Mouse (Mus musculus) midbrain, embryonic 12.5 days (tissue): ENCODE results near the gene Nprl2. TPM values are rescaled to one million over a fixed set of nuclear protein-coding genes. Genes with fewer than 3 reads are reported as not detected.

Experiments
- ATAC-seq: fragments of 200-750 bp; cut with Nextera tagmentation; 2 replicates; pipeline ENCODE4 v1.8.0; 2017; ENCODE audit warnings: low read depth, moderate TSS enrichment, moderate library complexity; ENCODE audit not compliant: low FRiP score
- H3K27ac ChIP-seq: fragments of 300-500 bp; sonication (generic); replicated peaks from 2 replicates; pipeline ENCODE4 v1.5.1; 2016; ENCODE audit warnings: mild to moderate bottlenecking
- H3K27me3 ChIP-seq: fragments of 300-500 bp; sonication (generic); 2 replicates; pipeline ENCODE4 v1.6.1; 2016; ENCODE audit warnings: mild to moderate bottlenecking
- H3K36me3 ChIP-seq: fragments of 300-500 bp; sonication (generic); 2 replicates; pipeline ENCODE4 v1.6.1; 2016
- H3K4me1 ChIP-seq: fragments of 300-500 bp; sonication (generic); 2 replicates; pipeline ENCODE4 v1.6.1; 2016
- H3K4me2 ChIP-seq: fragments of 300-500 bp; sonication (generic); replicated peaks from 2 replicates; pipeline ENCODE4 v1.6.1; 2016; ENCODE audit warnings: mild to moderate bottlenecking, moderate library complexity
- H3K4me3 ChIP-seq: fragments of 300-500 bp; sonication (generic); 2 replicates; pipeline ENCODE4 v1.5.1; 2016; ENCODE audit warnings: mild to moderate bottlenecking
- H3K9ac ChIP-seq: fragments of 300-500 bp; sonication (generic); replicated peaks from 2 replicates; pipeline ENCODE4 v1.6.1; 2016; ENCODE audit warnings: mild to moderate bottlenecking, moderate library complexity
- H3K9me3 ChIP-seq: fragments of 300-500 bp; sonication (generic); 2 replicates; pipeline ENCODE4 v1.6.1; 2016; ENCODE audit warnings: mild to moderate bottlenecking
- WGBS: fragments of 180-500 bp; shearing (Covaris S2); methylation state at CpG from one replicate; pipeline ENCODE4 v1.1.7; 2016; 5-methylcytosine and 5-hydroxymethylcytosine counted together
- polyA plus RNA-seq: library from polyadenylated mRNA; unstranded; fragments of >200 nt; fragmentation: Nextera tagmentation; extraction: Ambion mirVana; gene quantifications from 2 replicates; pipeline ENCODE4 v1.2.1, GENCODE M21; 2016

Gene Nprl2
- polyA plus RNA-seq, result 48.1 and 48.4 TPM in 2 replicates

DNA sequence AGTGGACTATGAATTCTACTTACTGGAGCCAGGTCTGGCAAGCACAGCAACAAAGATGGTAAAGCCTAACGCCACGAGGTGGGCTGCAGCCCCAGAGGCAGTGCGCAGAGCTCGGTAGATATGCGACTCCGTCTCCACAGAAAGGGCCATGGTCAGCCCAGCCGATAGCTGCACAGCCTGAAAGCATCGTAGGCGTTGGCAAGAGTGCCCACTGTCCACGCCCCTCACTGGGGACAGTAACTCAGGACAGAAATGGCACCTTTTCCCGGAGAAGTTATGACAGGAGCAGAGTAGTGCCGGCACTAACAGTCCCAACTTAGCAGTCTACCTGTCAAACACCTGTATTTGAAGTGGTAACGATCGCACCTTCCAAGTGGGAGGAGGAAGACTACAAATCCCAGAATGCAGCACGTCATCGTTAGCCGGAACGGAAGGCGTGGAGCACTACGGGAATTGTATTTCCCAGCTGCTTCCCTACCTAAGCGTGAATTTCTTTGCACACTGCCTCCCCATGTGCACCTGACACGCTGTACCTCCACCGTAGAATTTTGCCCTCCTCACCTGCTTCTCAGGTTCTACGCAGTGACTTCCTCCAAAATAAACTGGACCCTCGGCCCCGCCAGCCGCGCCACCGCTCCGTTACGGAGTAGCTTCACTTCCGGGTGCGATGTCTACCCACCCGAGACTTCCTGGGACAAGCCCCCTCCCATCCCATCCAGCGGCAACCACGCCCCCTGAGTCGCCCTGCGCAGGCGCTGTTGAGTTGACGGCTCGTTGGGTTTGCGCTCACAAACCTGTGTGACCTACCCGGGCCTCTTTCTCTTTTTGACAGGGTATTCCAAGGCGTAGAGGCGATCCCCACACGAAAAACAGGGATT lies at the start of gene Nprl2, which contains the start of gene Cyb561d2:
Nprl2 (plus strand) TSS at position 753 of the 878 bp plus-strand sequence.
Cyb561d2 (minus strand) TSS at position 720 of the 878 bp plus-strand sequence.
- H3K36me3 ChIP-seq, result peaks cover 50% of the 10 kb centered on the region
- H3K27me3 ChIP-seq, result no peaks in the 10 kb centered on the region
- peak within 1 kb of the TSS; percentile 66 for H3K4me3 ChIP-seq
- under 1% methylated on average over 46 of the region's 46 CpGs for WGBS
- H3K4me1 ChIP-seq, result peaks cover 36% of the 10 kb centered on the region
- peak within 1 kb of the TSS; percentile 49; the same call in 1 of the 2 replicates for H3K27ac ChIP-seq
- ATAC-seq, result peak; percentile 85
- H3K9me3 ChIP-seq, result no peaks in the 10 kb centered on the region
- peak within 1 kb of the TSS; percentile 73 for H3K9ac ChIP-seq
- H3K4me2 ChIP-seq, result peak within 1 kb of the TSS; percentile 91

DNA sequence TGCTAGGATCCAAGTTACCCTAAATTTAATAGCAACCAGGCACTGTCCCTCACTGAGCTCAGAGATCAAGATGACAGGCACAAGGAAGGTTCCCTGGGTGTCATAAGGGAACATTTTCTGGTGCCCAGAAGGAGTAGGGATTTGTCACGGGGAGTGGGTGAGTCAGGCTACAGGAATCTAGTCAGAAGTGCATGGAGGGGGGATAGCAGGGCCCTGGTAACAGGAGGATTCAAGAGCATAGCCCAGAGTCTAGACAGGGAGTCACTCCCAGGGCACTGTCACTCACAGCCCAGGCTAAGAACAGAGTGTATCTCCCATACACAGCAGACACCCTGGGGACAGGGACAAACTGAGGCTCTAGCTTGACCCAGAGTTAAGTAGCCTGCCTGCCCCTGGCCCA lies 48.5 kb upstream of the Nprl2 start:
- peaks cover 22% of the 10 kb centered on the region for H3K4me1 ChIP-seq
- H3K9me3 ChIP-seq, result no peaks in the 10 kb centered on the region
- H3K27ac ChIP-seq, result no peak overlapping the region
- 59% methylated on average over 1 of the region's 1 CpGs for WGBS
- H3K4me3 ChIP-seq, result no peak overlapping the region
- no peak overlapping the region for H3K9ac ChIP-seq
- ATAC-seq, result no peak
- H3K4me2 ChIP-seq, result no peak overlapping the region
- H3K27me3 ChIP-seq, result peaks cover 9% of the 10 kb centered on the region; the same call in 1 of the 2 replicates
- no peaks in the 10 kb centered on the region for H3K36me3 ChIP-seq

DNA sequence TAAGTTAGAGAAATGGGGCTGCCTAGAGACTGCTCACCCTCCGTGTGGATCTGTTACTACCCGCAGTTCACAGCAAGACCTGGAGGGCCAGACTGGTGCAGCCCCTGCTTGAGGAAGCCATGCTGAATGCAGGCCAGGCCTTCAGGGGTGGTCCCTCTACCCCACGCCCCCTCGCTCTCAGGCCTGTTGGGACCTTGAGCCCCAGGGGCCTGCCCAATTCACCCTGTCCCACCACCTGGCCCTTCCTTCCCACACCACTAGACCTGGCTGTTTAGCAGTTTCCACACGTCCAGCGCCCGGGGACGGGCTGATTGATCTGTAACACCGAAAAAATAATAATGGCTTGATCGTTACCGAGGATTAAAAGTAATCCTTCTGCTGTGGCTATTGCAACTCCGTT lies 47.8 kb upstream of the Nprl2 start:
- Histone ChIP-seq H3K36me3 (no peaks in the 10 kb centered on the region), H3K4me1 (peaks cover 22% of the 10 kb centered on the region), H3K4me2 (no peak overlapping the region), H3K9me3 (no peaks in the 10 kb centered on the region), H3K27me3 (peaks cover 9% of the 10 kb centered on the region; the same call in 1 of the 2 replicates), H3K27ac (no peak overlapping the region), H3K4me3 (no peak overlapping the region), H3K9ac (no peak overlapping the region)
- 33% methylated on average over 12 of the region's 12 CpGs for WGBS
- 0 out of 2 replicates have a peak, but pooled peaks have one; percentile 27 for ATAC-seq

DNA sequence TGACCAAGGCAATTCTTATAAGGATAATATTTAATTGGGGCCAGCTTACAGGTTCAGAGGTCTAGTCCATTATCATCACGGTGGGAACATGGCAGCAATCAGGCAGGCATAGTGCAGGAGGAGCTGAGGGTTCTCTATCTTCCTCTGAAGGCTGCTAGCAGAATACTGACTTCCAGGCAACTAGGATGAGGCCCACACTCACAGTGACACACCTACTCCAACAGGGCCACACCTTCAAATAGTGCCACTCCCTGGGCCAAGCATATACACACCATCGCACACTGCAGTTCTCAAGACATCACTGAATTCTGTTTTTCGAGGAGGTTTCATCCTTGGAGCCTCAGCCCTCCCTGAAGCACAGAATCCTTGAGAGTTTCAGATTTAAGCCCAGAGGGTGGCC lies 45.7 kb upstream of the Nprl2 start:
- Histone ChIP-seq H3K4me1 (peaks cover 18% of the 10 kb centered on the region), H3K27ac (no peak overlapping the region), H3K9me3 (no peaks in the 10 kb centered on the region), H3K36me3 (no peaks in the 10 kb centered on the region), H3K27me3 (peaks cover 8% of the 10 kb centered on the region; the same call in 1 of the 2 replicates), H3K9ac (no peak overlapping the region), H3K4me3 (no peak overlapping the region), H3K4me2 (no peak overlapping the region)
- WGBS, result 86% methylated on average over 3 of the region's 3 CpGs
- ATAC-seq, result no peak

DNA sequence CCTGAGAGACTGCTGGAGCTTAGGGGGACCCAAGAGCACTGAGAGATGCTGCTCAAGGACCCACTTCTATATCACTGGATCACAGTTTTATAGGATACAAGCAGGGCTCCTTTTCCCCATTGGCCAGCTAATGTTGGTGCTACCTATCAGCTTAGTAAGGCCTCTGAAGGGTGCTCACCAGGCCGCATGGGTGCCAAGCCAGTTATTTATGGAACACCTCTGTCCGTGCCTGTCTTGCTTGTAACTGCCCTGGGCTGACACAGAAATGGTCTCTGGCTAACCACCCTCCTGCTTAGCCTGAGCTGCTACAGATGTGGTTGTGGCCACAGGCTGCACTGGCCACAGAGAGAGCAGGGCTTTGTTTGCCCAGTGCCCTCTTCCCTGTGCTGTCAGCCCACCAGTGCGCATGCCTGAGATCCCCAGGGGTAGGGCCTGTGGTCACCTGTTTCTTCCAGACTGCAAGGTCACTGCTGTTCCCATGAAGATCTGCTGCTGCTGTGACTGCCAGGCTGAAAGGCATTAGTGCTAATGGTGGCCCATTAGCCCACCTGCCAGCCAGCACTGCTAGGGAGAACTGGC lies 41.2 kb upstream of the Nprl2 start:
- H3K9ac ChIP-seq, result 0 out of 2 replicates have a peak overlapping the region, but pooled peaks have one; percentile 17
- no peak for ATAC-seq
- H3K27ac ChIP-seq, result no peak overlapping the region
- H3K4me1 ChIP-seq, result peaks cover 11% of the 10 kb centered on the region
- 83% methylated on average over 3 of the region's 3 CpGs for WGBS
- no peaks in the 10 kb centered on the region for H3K9me3 ChIP-seq
- H3K4me3 ChIP-seq, result no peak overlapping the region
- H3K4me2 ChIP-seq, result no peak overlapping the region
- no peaks in the 10 kb centered on the region for H3K36me3 ChIP-seq
- no peaks in the 10 kb centered on the region; the same call in 1 of the 2 replicates for H3K27me3 ChIP-seq

DNA sequence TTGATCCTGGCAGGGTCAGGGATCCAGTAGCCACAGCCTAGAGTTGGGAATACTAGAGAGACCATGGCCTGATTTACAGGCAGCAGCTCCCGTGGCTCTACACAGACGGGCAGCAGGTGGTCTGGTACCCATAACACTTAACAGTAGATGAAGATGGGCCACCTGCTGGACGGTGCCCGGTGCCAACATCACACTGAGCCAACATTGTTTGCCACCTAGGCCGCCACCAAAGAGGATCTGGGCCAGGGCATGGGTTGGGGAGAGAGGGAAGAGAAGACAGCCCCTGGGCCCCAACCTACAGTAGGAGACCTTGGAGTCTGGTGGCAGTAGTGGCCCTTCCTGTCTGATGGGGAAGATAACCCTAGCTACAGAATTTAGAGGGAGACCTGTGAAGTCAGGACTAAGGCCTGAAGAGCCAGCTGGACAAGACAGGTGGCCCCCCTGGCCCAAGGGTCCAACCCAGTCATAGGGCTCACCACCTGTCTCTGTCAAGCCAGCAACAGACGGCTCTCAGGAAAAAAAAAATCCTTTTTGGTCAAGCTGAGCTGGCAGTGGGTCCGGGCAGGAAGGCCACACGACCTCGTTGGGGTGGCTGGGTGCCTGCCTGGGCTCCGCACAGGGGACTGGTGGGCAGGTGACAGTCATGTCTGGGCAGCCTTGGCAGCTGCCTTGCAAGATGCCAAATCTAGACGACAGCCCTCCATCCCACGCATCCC lies 39.7 kb upstream of the Nprl2 start:
- H3K9ac ChIP-seq, result no peak overlapping the region
- no peak overlapping the region for H3K27ac ChIP-seq
- H3K27me3 ChIP-seq, result no peaks in the 10 kb centered on the region
- H3K4me1 ChIP-seq, result peaks cover 19% of the 10 kb centered on the region
- H3K4me3 ChIP-seq, result no peak overlapping the region
- no peaks in the 10 kb centered on the region for H3K36me3 ChIP-seq
- no peak overlapping the region for H3K4me2 ChIP-seq
- WGBS, result 95% methylated on average over 12 of the region's 12 CpGs
- H3K9me3 ChIP-seq, result no peaks in the 10 kb centered on the region
- ATAC-seq, result no peak

DNA sequence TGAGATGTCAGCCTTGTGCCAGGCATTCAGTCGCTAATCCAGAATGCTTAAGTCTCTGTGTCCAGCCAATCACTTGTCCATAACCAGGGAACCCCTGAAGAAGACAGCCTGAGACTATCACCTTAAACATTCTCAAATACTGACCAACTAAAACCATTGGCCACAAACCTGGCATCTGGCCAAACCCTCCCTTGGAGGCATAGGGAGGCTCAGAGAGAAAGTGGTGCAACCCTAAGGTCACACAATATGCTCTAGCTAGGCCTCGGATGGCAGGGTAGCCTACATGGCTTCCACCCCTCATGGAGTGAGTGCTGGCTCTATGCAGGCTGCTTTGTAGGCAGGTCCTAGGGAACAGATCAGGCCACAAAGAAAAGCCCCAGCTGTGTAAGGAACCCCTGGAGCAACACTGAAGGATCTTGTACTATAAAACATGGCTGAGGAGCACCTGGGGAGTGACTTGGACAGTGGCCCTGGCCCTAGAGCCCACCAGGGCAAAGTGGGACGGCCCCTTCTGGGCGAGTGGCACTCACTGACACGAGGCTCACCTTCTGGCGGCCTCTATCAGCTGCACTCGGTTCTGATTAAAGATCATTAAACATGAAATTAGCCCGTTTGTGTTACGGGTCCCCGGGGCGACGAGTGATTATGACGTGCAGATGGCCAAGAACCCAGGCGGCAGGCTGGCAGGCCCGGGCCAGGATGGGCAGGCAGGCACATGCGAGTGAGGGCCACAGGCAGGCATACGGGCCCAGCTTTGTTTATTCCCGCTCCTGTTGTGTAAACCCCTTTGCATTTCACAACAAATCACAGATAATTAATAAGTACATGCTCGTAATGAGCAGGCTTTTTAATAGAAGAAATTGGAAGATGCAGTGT lies 37.1 kb upstream of the Nprl2 start:
- H3K36me3 ChIP-seq, result no peaks in the 10 kb centered on the region
- peak overlapping the region; percentile 58; the same call in 1 of the 2 replicates for H3K27ac ChIP-seq
- H3K9me3 ChIP-seq, result no peaks in the 10 kb centered on the region
- no peaks in the 10 kb centered on the region for H3K27me3 ChIP-seq
- ATAC-seq, result no peak
- H3K4me1 ChIP-seq, result peaks cover 38% of the 10 kb centered on the region
- H3K4me3 ChIP-seq, result no peak overlapping the region
- H3K9ac ChIP-seq, result no peak overlapping the region
- no peak overlapping the region for H3K4me2 ChIP-seq
- WGBS, result 77% methylated on average over 19 of the region's 19 CpGs

DNA sequence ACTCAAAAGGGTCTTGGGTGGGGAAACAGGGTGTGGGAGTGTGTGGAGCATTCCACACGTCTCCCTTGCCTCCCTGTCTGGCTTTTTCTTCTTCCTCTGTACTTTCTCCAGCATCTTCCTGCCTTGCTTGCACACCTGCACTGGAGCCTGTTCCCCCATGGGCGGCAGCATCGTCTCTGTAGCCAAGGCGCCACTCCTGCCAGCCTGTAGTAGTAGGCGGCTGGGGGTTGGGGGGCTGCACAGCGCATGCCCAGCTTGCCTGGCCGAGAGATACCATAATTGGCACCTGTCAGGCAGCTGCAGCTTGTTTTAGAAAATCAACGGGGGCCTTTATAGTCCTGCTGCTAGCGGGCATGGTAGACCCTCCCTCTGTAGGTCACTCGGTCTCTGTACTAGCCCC lies 33.8 kb upstream of the Nprl2 start:
- no peaks in the 10 kb centered on the region for H3K36me3 ChIP-seq
- 56% methylated on average over 10 of the region's 10 CpGs for WGBS
- H3K4me2 ChIP-seq, result no peak overlapping the region
- no peak overlapping the region for H3K4me3 ChIP-seq
- no peaks in the 10 kb centered on the region for H3K27me3 ChIP-seq
- no peaks in the 10 kb centered on the region for H3K9me3 ChIP-seq
- H3K9ac ChIP-seq, result no peak overlapping the region
- peak overlapping the region; percentile 31; the same call in 1 of the 2 replicates for H3K27ac ChIP-seq
- peaks cover 59% of the 10 kb centered on the region for H3K4me1 ChIP-seq
- ATAC-seq, result no peak

DNA sequence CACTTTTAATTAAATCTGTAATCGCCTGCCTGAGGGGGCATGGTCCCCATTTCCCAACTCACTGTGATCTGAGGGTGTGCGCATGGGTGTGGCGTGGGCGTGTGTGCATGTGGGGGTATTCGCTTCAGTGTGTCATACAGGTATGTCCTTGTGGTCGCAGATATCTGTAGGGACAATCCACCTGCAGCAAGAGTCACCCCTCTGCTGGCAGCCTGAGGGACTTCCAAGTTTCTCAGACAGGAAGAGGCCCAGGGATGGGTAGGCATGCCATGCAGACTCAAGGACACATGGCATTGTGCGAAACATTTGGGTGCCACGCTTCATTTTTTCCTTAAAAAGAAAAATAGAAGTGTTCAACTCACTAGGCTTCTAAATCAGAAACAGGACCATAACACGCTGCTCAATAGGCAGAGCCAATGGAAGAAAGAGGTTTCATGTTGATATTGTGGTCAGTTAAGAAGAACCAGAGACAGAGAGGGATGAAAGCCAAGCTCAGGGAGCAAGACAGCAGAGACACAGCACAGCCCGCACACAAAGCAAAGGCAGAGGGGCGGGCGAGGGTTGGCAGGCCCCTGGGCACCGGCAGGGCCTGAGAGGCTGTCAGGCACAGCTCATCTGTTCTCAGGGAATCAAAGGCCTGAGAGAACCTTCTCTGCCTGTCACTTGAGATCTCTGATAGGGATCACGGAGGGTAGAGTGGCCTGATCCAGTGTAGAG lies 31.5 kb upstream of the Nprl2 start:
- 89% methylated on average over 14 of the region's 14 CpGs for WGBS
- H3K4me1 ChIP-seq, result peaks cover 51% of the 10 kb centered on the region

DNA sequence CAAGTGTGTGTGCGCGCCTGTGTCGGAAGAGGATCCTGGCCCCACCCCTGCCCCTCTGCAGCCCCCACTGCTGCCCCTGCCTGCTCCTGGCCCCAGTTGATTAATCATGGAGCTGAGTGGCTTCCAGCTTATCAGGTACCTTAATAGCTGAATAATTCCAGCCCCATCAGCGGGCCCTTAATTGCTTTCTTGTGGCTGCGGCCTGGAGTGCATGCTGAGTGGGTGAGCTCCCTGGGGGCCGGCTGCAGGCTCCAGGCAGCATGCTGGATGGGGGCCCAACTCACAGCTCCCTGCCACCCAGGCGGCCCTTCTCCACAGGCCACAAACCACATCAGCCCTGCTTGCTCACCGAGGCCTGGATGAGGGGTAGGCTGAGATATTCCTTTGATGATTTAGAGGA lies 30.6 kb upstream of the Nprl2 start:
- WGBS, result 57% methylated on average over 8 of the region's 8 CpGs
- peak overlapping the region; percentile 76 for H3K27ac ChIP-seq
- no peaks in the 10 kb centered on the region for H3K9me3 ChIP-seq
- H3K27me3 ChIP-seq, result no peaks in the 10 kb centered on the region
- H3K36me3 ChIP-seq, result no peaks in the 10 kb centered on the region
- no peak overlapping the region for H3K4me3 ChIP-seq
- H3K4me2 ChIP-seq, result no peak overlapping the region
- peaks cover 51% of the 10 kb centered on the region for H3K4me1 ChIP-seq
- peak; percentile 45; the same call in 1 of the 2 replicates for ATAC-seq
- H3K9ac ChIP-seq, result no peak overlapping the region

More for the DNA sequence above, 31.5 kb upstream of the Nprl2 start:
- Histone ChIP-seq H3K27me3 (no peaks in the 10 kb centered on the region), H3K27ac (peak overlapping the region; percentile 76), H3K4me2 (no peak overlapping the region), H3K4me3 (no peak overlapping the region), H3K36me3 (no peaks in the 10 kb centered on the region), H3K9me3 (no peaks in the 10 kb centered on the region), H3K9ac (0 out of 2 replicates have a peak overlapping the region, but pooled peaks have one; percentile 6)
- no peak for ATAC-seq
